Mouse (Mus musculus) right cerebral cortex, postnatal 4 days (tissue): Measurements from ENCODE around the gene Rhox4b.
"Not testable (repeated sequence)": the region's sequence is repeated elsewhere in the genome, so short reads cannot be mapped to it uniquely, and the experiment has no call there.

Source experiments
- DNase-seq: peaks from one replicate; pipeline ENCODE4 v3.0.0-alpha.2; 2022

The Rhox4b gene

DNA sequence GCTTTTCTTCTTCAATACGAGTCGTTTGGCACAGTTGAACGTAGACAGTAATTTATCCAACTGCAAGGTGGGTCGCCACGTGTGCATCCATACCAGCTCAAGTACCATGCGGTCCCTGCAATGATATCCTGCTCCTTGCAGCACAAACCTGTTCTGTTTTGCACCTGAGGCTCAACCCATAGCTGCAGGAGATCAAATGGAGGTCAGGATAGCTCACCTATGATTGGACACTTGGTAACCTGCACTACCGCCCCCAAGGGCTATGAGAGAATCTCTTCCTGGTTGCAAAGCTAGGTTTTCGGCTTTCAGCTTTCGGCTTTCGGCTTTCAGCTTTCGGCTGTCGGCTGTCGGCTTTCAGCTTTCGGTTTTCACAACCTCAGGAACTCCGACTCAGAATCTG lies at the start of gene Rhox4b:
Gene Rhox4b (plus strand): TSS at position 301 of the 400 bp plus-strand sequence.
- not testable (repeated sequence) for DNase-seq

DNA sequence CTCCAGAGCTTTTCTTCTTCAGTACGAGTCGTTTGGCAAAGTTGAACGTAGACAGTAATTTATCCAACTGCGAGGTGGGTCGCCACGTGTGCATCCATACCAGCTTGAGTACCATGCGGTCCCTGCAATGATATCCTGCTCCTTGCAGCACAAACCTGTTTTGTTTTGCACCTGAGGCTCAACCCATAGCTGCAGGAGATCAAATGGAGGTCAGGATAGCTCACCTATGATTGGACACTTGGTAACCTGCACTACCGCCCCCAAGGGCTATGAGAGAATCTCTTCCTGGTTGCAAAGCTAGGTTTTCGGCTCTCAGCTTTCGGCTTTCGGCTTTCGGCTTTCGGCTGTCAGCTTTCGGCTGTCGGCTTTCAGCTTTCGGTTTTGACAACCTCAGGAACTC lies 41.7 kb upstream of the Rhox4b start, which contains the start of gene Rhox4a2:
Gene Rhox4a2 (plus strand): TSS at position 301 of the 400 bp plus-strand sequence.
- DNase-seq: not testable (repeated sequence)

DNA sequence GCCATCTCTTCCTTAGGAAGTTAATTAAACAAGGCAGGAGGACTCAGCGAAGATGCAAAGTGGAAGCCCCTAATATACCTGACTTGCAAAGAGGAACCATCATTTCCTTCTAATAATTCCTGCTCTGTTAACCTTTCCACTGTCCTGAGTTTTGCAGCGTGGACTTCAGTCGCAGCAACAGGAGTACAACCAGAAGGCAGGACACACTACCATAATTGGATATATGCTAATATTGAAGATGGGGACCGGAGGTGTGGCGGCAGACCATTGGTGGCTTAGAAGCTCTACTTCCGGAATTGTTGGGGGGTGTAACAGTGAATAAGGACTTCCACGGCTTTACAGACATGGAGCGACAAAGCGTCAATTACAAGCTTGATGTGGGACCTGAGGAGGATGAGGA lies 20.5 kb upstream of the Rhox4b start, which contains the start of gene Rhox2b:
Gene Rhox2b (plus strand): TSS at position 301 of the 400 bp plus-strand sequence.
- not testable (repeated sequence) for DNase-seq

DNA sequence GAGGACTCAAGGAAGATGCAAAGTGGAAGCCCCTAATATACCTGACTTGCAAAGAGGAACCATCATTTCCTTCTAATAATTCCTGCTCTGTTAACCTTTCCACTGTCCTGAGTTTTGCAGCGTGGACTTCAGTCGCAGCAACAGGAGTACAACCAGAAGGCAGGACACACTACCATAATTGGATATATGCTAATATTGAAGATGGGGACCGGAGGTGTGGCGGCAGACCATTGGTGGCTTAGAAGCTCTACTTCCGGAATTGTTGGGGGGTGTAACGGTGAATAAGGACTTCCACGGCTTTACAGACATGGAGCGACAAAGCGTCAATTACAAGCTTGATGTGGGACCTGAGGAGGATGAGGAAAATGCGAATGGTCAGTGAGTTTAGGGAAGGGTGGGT lies 21.1 kb downstream of the Rhox4b start, which contains the start of gene Rhox2c:
Gene Rhox2c (plus strand): TSS at position 301 of the 400 bp plus-strand sequence.
- not testable (repeated sequence) for DNase-seq

DNA sequence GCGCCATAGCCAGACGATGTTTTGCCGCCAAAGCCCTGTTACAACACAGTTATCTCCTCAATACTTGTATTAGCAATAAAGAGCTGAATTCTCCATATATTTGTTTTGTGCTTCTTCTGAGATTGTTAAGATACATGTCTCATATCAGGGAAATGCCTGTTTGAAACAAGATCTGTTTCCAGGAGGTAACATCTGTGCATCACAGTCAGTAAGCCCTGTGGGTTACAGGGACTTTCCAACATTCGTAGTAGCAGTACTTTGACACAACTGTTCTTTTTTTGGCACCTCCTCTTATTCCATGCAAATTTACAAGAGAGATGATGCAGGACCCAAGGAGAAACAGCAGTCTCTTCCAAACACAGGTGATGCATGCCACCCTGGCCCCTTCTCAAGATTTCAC lies 26.0 kb downstream of the Rhox4b start, which contains the start of gene Rhox3c:
Gene Rhox3c (plus strand): TSS at position 301 of the 400 bp plus-strand sequence.
- DNase-seq: not testable (repeated sequence)

DNA sequence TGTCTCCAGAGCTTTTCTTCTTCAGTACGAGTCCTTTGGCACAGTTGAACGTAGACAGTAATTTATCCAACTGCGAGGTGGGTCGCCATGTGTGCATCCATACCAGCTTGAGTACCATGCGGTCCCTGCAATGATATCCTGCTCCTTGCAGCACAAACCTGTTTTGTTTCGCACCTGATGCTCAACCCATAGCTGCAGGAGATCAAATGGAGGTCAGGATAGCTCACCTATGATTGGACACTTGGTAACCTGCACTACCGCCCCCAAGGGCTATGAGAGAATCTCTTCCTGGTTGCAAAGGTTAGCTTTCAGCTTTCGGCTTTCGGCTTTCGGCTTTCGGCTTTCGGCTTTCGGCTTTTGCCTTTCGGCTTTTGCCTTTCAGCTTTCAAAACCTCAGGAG lies 47.7 kb downstream of the Rhox4b start, which contains the start of gene Rhox4c:
Gene Rhox4c (plus strand): TSS at position 301 of the 400 bp plus-strand sequence.
- not testable (repeated sequence) for DNase-seq
